Mouse (Mus musculus) liver, embryonic 15.5 days (tissue): ENCODE measurements around the gene Spata25. TPM values are rescaled to one million over a fixed set of nuclear protein-coding genes. Genes with fewer than 3 reads are reported as not detected.
A peak's percentile ranks its signal among the peaks of the same experiment; 100 is the strongest.
"Not testable (repeated sequence)": the region's sequence is repeated elsewhere in the genome, so short reads cannot be mapped to it uniquely, and the experiment has no call there.

Experiments used
- ATAC-seq: fragments of 200-750 bp; cut with Nextera tagmentation; 2 replicates; pipeline ENCODE4 v1.8.0; 2017; ENCODE audit warnings: moderate number of reproducible peaks, mild to moderate bottlenecking, moderate library complexity; ENCODE audit not compliant: insufficient read depth
- H3K27ac ChIP-seq: fragments of 300-500 bp; sonication (generic); replicated peaks from 2 replicates; pipeline ENCODE4 v1.5.1; 2015; ENCODE audit warnings: mild to moderate bottlenecking, inconsistent platforms
- H3K27me3 ChIP-seq: fragments of 300-500 bp; sonication (generic); 2 replicates; pipeline ENCODE4 v1.6.1; 2015; ENCODE audit warnings: mild to moderate bottlenecking, inconsistent platforms
- H3K36me3 ChIP-seq: fragments of 300-500 bp; sonication (generic); replicated peaks from 2 replicates; pipeline ENCODE4 v1.6.1; 2015; ENCODE audit warnings: moderate library complexity, mild to moderate bottlenecking, inconsistent platforms
- H3K4me1 ChIP-seq: fragments of 300-500 bp; sonication (generic); replicated peaks from 2 replicates; pipeline ENCODE4 v1.6.1; 2015; ENCODE audit warnings: inconsistent platforms
- H3K4me2 ChIP-seq: fragments of 300-500 bp; sonication (generic); 2 replicates; pipeline ENCODE4 v1.6.1; 2015; ENCODE audit warnings: moderate library complexity, mild to moderate bottlenecking, inconsistent platforms
- H3K4me3 ChIP-seq: fragments of 300-500 bp; sonication (generic); replicated peaks from 2 replicates; pipeline ENCODE4 v1.5.1; 2015; ENCODE audit warnings: mild to moderate bottlenecking, inconsistent platforms
- H3K9ac ChIP-seq: fragments of 300-500 bp; sonication (generic); 2 replicates; pipeline ENCODE4 v1.6.1; 2015; ENCODE audit warnings: moderate library complexity, mild to moderate bottlenecking, inconsistent platforms
- H3K9me3 ChIP-seq: fragments of 300-500 bp; sonication (generic); replicated peaks from 2 replicates; pipeline ENCODE4 v1.6.1; 2016; ENCODE audit warnings: inconsistent platforms
- WGBS: fragments of 180-500 bp; shearing (Covaris S2); methylation state at CpG from one replicate; pipeline ENCODE4 v1.1.7; 2015; ENCODE audit warnings: mixed read lengths; ENCODE audit not compliant: insufficient replicate concordance; 5-methylcytosine and 5-hydroxymethylcytosine counted together
- polyA plus RNA-seq: library from polyadenylated mRNA; unstranded; fragments of >200 nt; fragmentation: Nextera tagmentation; extraction: Ambion mirVana; gene quantifications from 2 replicates; pipeline ENCODE4 v1.2.1, GENCODE M21; 2015

The Spata25 gene
- polyA plus RNA-seq, 1 experiment from 2014 or later, result not detected

DNA sequence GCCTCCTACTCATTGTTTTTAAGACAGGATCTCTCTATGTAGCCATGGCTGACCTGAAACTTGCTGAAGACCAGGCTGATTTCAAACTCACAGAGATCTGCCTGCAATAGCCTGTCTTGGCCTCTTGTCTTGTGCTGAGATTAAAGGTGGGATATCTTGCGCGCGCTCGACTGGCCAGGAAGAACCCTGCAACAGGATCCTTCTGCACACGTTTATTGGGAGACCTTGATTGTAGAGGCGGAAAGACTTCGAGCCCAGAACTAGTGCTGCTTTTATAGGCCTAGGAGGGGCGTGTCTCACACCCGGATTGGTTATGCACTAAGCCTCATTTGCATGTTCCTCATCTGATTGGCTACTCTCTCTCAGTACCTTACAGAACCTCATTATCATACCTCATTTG is 35.1 kb upstream of the Spata25 start:
- H3K4me2 ChIP-seq, H3K36me3 ChIP-seq, H3K9me3 ChIP-seq, H3K27ac ChIP-seq, H3K9ac ChIP-seq, H3K4me3 ChIP-seq, ATAC-seq: not testable (repeated sequence)
- H3K4me1 ChIP-seq, result peaks cover 35% of the 10 kb centered on the region
- H3K27me3 ChIP-seq, result peaks cover 19% of the 10 kb centered on the region
- 85% methylated on average over 9 of the region's 9 CpGs for WGBS

DNA sequence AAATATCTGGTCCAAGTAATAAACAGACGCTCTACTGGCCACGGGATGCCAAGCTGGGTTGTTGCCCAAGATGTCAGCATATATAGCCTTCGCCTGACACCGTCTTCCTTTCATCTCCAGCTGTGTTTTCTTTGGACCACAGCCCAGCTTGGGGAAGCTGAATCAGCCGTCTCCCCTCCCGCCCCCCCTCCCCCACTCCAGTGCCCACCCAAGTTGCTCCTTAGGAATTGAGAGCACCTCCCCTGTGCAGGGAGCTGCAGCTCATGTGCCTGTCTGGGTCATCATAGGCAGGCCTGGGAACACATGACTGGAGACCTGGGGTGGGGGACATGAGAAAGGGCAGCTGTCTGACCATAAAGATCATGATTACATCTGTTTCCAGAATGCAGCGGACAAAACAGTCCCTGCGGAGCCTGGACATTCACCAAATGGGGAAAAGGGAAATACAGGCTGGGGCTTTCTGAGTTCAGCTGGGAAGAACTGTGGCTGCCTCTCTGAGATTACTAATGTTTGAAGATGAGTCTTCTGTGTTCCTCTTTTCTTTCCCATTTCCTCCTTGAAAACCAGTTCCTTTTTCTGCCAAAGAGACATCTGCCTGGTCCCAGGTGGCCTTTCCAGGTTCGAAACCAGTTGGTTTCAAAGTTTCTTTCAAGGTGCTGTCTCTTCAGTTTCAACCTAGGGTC is 34.0 kb upstream of the Spata25 start:
- no peak for ATAC-seq

DNA sequence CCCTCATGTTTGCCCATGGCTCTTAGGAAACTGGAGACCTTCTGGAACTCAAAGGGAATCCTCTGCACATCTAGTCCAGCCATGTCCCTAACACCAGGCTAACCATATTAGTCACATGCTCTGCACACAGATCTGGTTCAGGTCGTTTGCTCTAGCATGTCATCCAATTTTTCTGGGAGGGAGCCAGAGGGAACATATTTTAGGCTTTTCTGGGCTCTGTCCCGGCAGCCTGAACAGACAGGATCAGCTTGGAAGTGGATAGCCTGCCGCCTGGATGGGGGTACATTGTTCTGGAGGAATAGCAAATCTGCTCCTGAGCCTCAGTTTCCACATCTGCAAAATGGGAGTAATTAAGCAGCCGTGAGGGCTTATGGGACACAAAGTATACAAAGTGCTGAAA is 32.8 kb upstream of the Spata25 start:
- peaks cover 48% of the 10 kb centered on the region for H3K4me1 ChIP-seq
- 51% methylated on average over 4 of the region's 4 CpGs for WGBS
- no peak overlapping the region for H3K27ac ChIP-seq
- peaks cover 42% of the 10 kb centered on the region for H3K27me3 ChIP-seq
- no peaks in the 10 kb centered on the region for H3K9me3 ChIP-seq
- no peak overlapping the region for H3K4me3 ChIP-seq
- H3K36me3 ChIP-seq, result no peaks in the 10 kb centered on the region
- no peak overlapping the region for H3K4me2 ChIP-seq
- ATAC-seq, result no peak
- no peak overlapping the region for H3K9ac ChIP-seq

More for the DNA sequence above, 34.0 kb upstream of the Spata25 start:
- Histone ChIP-seq H3K27me3 (peaks cover 30% of the 10 kb centered on the region), H3K27ac (peak overlapping the region; percentile 38), H3K9ac (no peak overlapping the region), H3K36me3 (no peaks in the 10 kb centered on the region), H3K4me2 (no peak overlapping the region), H3K4me3 (no peak overlapping the region), H3K9me3 (no peaks in the 10 kb centered on the region), H3K4me1 (peaks cover 42% of the 10 kb centered on the region)
- WGBS, result 36% methylated on average over 9 of the region's 9 CpGs

DNA sequence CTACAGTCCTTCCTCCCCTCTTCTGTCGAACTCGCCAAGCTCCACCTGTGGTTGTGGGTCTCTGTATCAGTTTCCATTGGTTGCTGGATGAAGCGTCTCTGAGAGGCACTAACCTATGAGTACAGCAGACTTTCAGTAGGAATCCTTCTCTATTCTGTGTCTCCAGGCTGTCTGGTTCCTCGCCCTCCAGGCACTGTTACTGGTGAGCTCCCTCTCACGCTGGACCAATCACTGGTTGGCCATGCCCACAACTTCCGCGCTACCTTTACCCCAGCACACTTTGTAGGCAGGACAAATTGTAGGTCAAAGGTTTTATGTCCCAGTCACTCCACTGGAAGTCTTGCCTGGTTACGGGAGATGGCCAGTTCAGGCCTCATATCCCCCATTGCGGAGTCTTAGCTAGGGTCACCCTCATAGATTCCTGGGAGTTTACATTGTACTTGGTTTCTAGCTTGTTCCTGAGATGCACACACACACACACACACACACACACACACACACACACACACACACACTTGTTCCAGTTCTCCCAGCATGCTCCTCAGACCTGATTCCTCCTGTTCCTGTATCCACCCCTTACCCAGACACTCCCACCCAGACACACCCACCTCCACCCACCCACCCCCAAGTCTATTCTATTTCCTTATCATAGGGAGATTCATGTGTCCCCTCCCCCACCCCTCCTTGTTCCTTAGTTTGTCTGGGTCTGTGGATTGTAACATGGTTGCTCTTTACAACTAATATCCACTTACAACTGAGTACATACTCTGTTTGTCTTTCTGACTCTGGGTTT is 31.5 kb upstream of the Spata25 start:
- 34% methylated on average over 9 of the region's 9 CpGs for WGBS
- H3K9ac ChIP-seq, result no peak overlapping the region
- H3K36me3 ChIP-seq, result no peaks in the 10 kb centered on the region
- H3K9me3 ChIP-seq, result no peaks in the 10 kb centered on the region
- H3K27ac ChIP-seq, result peak overlapping the region; percentile 48; the same call in 1 of the 2 replicates
- H3K4me2 ChIP-seq, result peak overlapping the region; percentile 18; the same call in 1 of the 2 replicates
- peaks cover 55% of the 10 kb centered on the region for H3K27me3 ChIP-seq
- peaks cover 47% of the 10 kb centered on the region for H3K4me1 ChIP-seq
- H3K4me3 ChIP-seq, result no peak overlapping the region
- ATAC-seq, result peak; percentile 69

DNA sequence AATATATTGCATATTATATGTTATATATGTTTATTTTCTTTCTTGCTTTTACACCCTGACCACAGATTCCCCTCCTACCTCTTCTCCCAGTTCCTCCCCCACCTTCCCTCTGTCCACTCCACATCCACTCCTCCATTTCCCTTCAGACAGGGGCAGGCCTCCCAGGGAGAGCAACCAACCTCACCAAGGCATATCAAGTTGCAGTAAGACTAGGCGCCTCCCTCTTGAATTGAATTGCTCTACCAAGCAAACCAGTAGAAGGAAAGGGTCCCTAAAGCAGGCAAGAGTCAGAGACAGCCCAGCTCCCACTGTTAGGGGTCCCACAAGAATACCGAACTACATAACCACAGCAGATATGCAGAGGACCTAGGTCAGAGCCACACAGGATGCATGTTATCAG is 30.8 kb upstream of the Spata25 start:
- Histone ChIP-seq H3K4me1 (peaks cover 41% of the 10 kb centered on the region), H3K27ac (0 out of 2 replicates have a peak overlapping the region, but pooled peaks have one; percentile 48), H3K4me2 (peak overlapping the region; percentile 18; the same call in 1 of the 2 replicates), H3K9me3 (no peaks in the 10 kb centered on the region), H3K36me3 (no peaks in the 10 kb centered on the region), H3K4me3 (no peak overlapping the region), H3K27me3 (peaks cover 61% of the 10 kb centered on the region), H3K9ac (no peak overlapping the region)
- ATAC-seq, result no peak; the same call in 1 of the 2 replicates
- 21% methylated on average over 2 of the region's 2 CpGs for WGBS

DNA sequence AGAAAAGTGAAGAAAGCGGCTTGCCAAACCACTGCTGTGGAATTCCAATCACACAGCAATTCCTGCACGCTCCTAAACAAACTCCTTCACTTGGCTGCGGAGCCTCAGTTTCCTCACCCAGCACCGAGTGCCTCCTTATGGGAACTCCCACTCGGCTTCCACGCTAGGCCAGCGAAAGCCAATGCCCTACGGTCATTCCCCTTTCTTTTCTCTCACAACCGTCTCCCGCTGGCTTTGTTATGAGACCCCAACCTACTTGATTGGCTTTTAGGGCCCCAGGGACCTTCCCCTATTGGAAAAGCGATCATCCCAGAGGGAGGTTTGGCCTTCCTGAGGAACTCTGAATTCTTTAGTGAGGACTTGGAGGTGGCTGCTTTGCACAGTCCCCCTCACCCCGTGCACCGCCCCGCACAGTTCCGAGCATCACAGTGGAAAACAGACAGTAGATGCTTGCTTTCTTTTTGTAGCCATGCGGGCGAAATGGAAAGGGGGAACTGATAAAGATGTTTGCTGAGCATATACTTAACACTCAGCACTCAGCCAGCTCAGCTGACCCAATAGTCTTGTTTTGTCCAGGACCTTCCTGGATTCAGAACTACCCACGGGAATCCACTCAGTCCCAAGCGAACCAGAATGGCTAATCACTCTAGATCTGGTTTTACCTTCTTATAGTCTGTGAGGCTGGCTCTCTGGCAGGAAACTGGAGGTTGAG is 29.7 kb upstream of the Spata25 start:
- Histone ChIP-seq H3K4me1 (peaks cover 41% of the 10 kb centered on the region), H3K27me3 (peaks cover 65% of the 10 kb centered on the region), H3K4me2 (peak overlapping the region; percentile 67), H3K27ac (no peak overlapping the region), H3K9ac (no peak overlapping the region), H3K36me3 (no peaks in the 10 kb centered on the region), H3K4me3 (peak overlapping the region; percentile 48), H3K9me3 (no peaks in the 10 kb centered on the region)
- ATAC-seq, result no peak
- 7% methylated on average over 19 of the region's 19 CpGs for WGBS

DNA sequence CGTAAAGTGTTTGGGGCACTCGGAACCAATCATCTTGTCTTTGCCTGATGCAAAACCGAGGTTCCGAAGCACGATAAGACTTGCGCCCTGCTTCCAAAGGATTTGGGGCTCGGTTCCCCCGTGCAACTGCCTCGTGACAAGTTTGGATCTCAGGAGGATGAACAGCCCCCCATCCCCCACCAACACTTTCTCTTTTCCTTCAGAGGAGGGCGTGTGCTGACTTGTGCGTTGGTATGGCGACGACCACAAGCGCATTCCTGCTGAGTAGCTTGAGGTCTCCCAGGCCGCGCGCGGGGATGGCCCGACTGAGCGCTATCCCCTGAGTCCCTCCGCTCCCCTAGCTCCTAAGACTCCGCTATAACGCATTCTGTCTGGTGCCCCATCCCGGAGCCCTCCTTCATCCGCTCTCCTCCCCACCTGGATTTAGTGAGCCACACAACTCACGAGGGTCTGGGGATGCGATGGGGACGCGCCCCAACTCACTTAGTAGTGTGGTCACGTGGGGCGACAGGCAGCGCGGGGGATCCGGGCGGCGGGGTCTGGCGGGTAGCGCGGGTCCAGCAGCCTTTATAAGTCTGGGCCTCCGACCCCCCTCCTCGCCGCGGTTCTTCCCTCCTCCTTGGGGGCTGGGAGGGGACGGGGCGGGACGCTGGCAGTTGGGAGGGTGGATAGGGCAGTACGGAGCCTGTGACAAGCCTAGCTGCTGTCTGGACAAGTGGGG is 28.9 kb upstream of the Spata25 start, which contains the start of gene Pltp:
Pltp (minus strand) TSS at position 611 of the 721 bp plus-strand sequence.
- H3K9me3 ChIP-seq, result no peaks in the 10 kb centered on the region
- 0 out of 2 replicates have a peak, but pooled peaks have one; percentile 14 for ATAC-seq
- no peaks in the 10 kb centered on the region for H3K36me3 ChIP-seq
- H3K4me2 ChIP-seq, result peak within 1 kb of the TSS; percentile 67
- peaks cover 71% of the 10 kb centered on the region for H3K27me3 ChIP-seq
- peaks cover 35% of the 10 kb centered on the region for H3K4me1 ChIP-seq
- H3K4me3 ChIP-seq, result peak within 1 kb of the TSS; percentile 48
- under 1% methylated on average over 47 of the region's 47 CpGs for whole genome bisulfite sequencing
- no peak within 1 kb of the TSS for H3K9ac ChIP-seq
- H3K27ac ChIP-seq, result no peak within 1 kb of the TSS

DNA sequence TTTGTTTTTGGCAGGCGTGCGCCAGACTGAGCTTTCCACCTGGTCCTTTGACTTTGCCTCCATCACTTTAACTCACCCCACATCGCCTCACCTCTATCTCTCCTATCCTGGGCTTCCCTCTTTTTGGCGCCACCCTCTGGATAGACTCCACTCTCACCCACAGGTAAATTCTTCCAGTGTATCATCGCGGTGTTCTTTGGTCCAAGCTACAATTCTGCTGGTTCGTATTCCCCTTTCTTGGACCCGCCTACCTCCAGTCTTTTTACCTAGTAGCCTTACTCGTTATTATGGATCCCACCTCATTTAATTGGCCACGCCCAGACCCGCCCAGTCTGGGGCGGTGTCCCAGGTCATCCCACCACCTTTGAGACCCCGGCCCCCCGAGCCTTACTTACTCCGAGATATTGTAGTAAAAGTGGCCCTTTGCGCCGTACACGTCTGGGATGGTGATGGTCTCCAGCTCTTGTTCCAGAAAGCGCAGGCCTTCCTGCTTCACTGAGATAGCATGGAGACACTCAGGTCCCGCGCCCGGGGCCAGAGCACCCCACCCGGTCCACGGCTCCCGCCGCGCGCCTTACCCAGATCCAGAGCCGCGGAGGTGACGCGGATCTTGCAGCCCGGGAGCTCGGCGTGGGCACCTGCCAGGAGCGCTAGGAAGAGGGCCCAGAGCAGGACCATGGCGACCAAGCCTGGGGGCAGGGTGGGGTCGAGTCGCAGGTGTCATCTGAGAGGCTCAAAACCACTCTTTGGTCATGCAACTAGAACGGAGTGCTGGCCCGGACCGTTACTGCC is 28.2 kb upstream of the Spata25 start:
- Histone ChIP-seq H3K27ac (no peak overlapping the region), H3K27me3 (peaks cover 70% of the 10 kb centered on the region), H3K9me3 (no peaks in the 10 kb centered on the region), H3K4me2 (peak overlapping the region; percentile 67), H3K9ac (no peak overlapping the region), H3K36me3 (no peaks in the 10 kb centered on the region), H3K4me1 (peaks cover 29% of the 10 kb centered on the region), H3K4me3 (peak overlapping the region; percentile 48)
- 1% methylated on average over 42 of the region's 42 CpGs for WGBS
- ATAC-seq, result no peak

DNA sequence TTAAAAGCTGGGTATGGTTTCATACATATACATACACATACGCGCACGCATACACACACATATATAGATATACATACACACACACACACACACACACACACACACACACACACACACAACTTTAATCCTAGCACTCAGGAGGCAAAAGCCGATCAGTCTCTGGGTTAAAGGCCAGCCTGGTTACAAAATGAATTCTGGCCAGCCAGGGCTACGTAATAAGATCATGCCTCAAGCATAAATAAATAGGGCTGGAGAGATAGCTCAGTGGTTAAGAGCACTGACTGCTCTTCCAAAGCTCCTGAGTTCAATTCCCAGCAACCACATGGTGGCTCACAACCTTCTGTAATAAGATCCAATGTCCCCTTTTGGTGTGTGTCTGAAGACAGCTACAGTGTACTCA is 27.2 kb upstream of the Spata25 start:
- WGBS, result 72% methylated on average over 5 of the region's 5 CpGs
- not testable (repeated sequence) for ATAC-seq
- peaks cover 67% of the 10 kb centered on the region for H3K27me3 ChIP-seq

DNA sequence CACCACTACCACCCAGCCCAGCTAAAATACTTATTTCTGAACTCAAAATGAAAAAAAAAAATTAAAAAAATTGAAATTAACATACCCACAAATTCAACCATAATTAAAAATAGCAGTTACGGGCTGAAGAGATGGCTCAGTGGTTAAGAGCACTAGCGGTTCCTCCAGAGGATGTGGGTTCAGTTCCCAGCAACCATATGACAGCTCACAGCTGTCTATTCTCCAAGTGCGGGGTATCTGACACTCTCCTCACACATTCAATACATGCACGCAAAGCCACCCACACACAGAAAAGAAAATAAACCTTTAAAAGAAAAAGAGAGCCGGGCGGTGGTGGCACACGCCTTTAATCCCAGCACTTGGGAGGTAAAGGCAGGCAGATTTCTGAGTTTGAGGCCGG is 21.7 kb upstream of the Spata25 start:
- Histone ChIP-seq H3K4me2 (no peak overlapping the region), H3K4me1 (no peaks in the 10 kb centered on the region), H3K27me3 (peaks cover 19% of the 10 kb centered on the region), H3K9me3 (no peaks in the 10 kb centered on the region), H3K27ac (no peak overlapping the region), H3K4me3 (no peak overlapping the region), H3K9ac (no peak overlapping the region), H3K36me3 (no peaks in the 10 kb centered on the region)
- 65% methylated on average over 8 of the region's 8 CpGs for WGBS
- no peak for ATAC-seq

More for the DNA sequence above, 27.2 kb upstream of the Spata25 start:
- H3K27ac ChIP-seq, H3K9me3 ChIP-seq, H3K4me2 ChIP-seq, H3K9ac ChIP-seq, H3K36me3 ChIP-seq, H3K4me3 ChIP-seq: not testable (repeated sequence)
- H3K4me1 ChIP-seq, result peaks cover 29% of the 10 kb centered on the region
